Comparison of ENCODE assay signal across 25 mouse cellular contexts in the genomic region with DNA sequence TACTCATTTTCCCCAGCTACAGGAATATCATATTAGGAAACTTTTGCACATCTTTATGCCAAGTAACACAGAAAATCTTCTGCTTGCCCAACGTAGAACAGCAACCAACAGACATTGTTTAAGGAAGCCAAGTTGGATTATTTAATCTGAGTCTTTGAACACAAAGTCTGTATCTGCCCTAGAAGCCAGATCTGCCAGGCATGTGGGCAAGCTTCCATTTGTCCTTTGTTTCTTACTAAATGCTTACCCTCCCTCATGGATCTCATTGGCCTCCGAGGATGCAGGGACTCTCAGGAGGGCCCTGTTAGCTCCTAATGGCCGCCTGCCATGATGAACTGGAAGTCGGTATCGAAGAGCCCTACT.
DNase-seq lines count a peak whose midpoint lies in the region; ATAC-seq and TF ChIP-seq lines count a peak whose summit lies in the region.
"Had no signal": no experiment of that assay in that cellular context is flagged by ENCODE, and none has a peak within 500 bp of the region (broad histone marks: within the 10 kb centered on the region; RNA-seq: fewer than 3 reads in every experiment).

No protein-coding gene starts in this region.

- peak; percentile 81 for ATAC-seq in forebrain, embryonic 11.5 days (replicated peaks; ENCODE audit: low FRiP score)
- peak; percentile 85 for ATAC-seq in forebrain, embryonic 14.5 days
- ATAC-seq: CD4-positive, CD25-positive, alpha-beta regulatory T cell, adult 4 months; intestine, embryonic 16.5 days; liver, embryonic 12.5 days had no signal

- no peak overlapping the region for H3K9ac ChIP-seq in forebrain, embryonic 11.5 days (ENCODE audit: low read length)
- H3K9ac ChIP-seq in forebrain, embryonic 14.5 days (ENCODE audit: low read length), result no peak overlapping the region
- H3K9ac ChIP-seq: hindbrain, embryonic 15.5 days; limb, embryonic 12.5 days; liver, embryonic 12.5 days; neural tube, embryonic 15.5 days had no signal

- H3K9me3 ChIP-seq in forebrain, embryonic 11.5 days (ENCODE audit: control insufficient read depth, low read length), result no peaks in the 10 kb centered on the region
- no peaks in the 10 kb centered on the region for H3K9me3 ChIP-seq in forebrain, embryonic 10.5 days
- no peaks in the 10 kb centered on the region for H3K9me3 ChIP-seq in forebrain, embryonic 14.5 days (replicated peaks; ENCODE audit: control insufficient read depth, low read length)
- H3K9me3 ChIP-seq: hindbrain, embryonic 15.5 days; limb, embryonic 12.5 days; liver, embryonic 12.5 days; neural tube, embryonic 15.5 days had no signal

- intact Hi-C loops in left cerebral cortex, adult 2 months (cut with DNase I), result no loop called here

- H3K4me1 ChIP-seq in forebrain, embryonic 11.5 days (replicated peaks; ENCODE audit: control insufficient read depth, insufficient read depth, low read length), result no peaks in the 10 kb centered on the region
- peaks cover 6% of the 10 kb centered on the region for H3K4me1 ChIP-seq in forebrain, embryonic 10.5 days
- peaks cover 6% of the 10 kb centered on the region; the same call in 1 of the 2 replicates for H3K4me1 ChIP-seq in forebrain, embryonic 14.5 days (ENCODE audit: control insufficient read depth, insufficient read depth, low read length)
- H3K4me1 ChIP-seq: hindbrain, embryonic 15.5 days; limb, embryonic 12.5 days; liver, embryonic 12.5 days had no signal

- H3K27me3 ChIP-seq in forebrain, embryonic 11.5 days (ENCODE audit: control insufficient read depth, insufficient read depth, low read length), result no peaks in the 10 kb centered on the region
- no peaks in the 10 kb centered on the region for H3K27me3 ChIP-seq in forebrain, embryonic 10.5 days (ENCODE audit: poor library complexity, severe bottlenecking)
- H3K27me3 ChIP-seq in forebrain, embryonic 14.5 days (replicated peaks; ENCODE audit: control insufficient read depth, insufficient read depth, low read length), result 0 out of 2 replicates have a peak, but pooled peaks cover 4% of the 10 kb centered on the region
- H3K27me3 ChIP-seq: hindbrain, embryonic 15.5 days; limb, embryonic 12.5 days; liver, embryonic 12.5 days; neural tube, embryonic 15.5 days had no signal

- WGBS in forebrain, embryonic 11.5 days, result 68% methylated on average over 5 of the region's 5 CpGs
- 82% methylated on average over 5 of the region's 5 CpGs for WGBS in forebrain, embryonic 10.5 days
- 34% methylated on average over 5 of the region's 5 CpGs for WGBS in forebrain, embryonic 14.5 days

- no peak for TF ChIP-seq CTCF in brain, embryonic 14.5 days (IDR thresholded peaks at IDR 0.05; ENCODE audit: borderline replicate concordance, extremely low read depth, insufficient read depth, insufficient read length)
- no peak for TF ChIP-seq CTCF in left cerebral cortex, adult 2 months (IDR thresholded peaks at IDR 0.05)

- DNase-seq in forebrain, embryonic 11.5 days (ENCODE audit: low spot score), result no peak
- DNase-seq in forebrain, embryonic 10.5 days (ENCODE audit: extremely low spot score, low spot score), result no peak
- DNase-seq in layer of hippocampus, postnatal 10 days (ENCODE audit: low spot score in 2 of 2), result peak; percentile 21 to 49
- no peak for DNase-seq in layer of hippocampus, postnatal 25 days (ENCODE audit: extremely low spot score in 1 of 2, low spot score in 1 of 2)
- DNase-seq in brain, embryonic 14.5 days (ENCODE audit: low read depth), result peak; percentile 94
- peak; percentile 89 for DNase-seq in forebrain, embryonic 14.5 days (ENCODE audit: low spot score)
- DNase-seq in adrenal gland, adult 2 months, result no peak
- no peak for DNase-seq in left cerebral cortex, adult 2 months (ENCODE audit: extremely low spot score in 1 of 2, low spot score in 2 of 2)
- DNase-seq: adrenal gland, postnatal 36 days; cerebellum, adult 18-20 months; kidney, adult 9 months; kidney, postnatal 14 days; lung, adult 18-20 months; lung, postnatal 10 days; right cerebral cortex, postnatal 25 days; spleen, adult 18-20 months; thymus, postnatal 36 days had no signal

- H3K27ac ChIP-seq in forebrain, embryonic 11.5 days (ENCODE audit: low read depth, low read length), result 0 out of 2 replicates have a peak overlapping the region, but pooled peaks have one; percentile 18
- H3K27ac ChIP-seq in forebrain, embryonic 10.5 days, result no peak overlapping the region
- no peak overlapping the region; the same call in 1 of the 2 replicates for H3K27ac ChIP-seq in forebrain, embryonic 14.5 days (ENCODE audit: low read depth, low read length)
- H3K27ac ChIP-seq in left cerebral cortex, adult 2 months, result no peak overlapping the region
- H3K27ac ChIP-seq: hindbrain, embryonic 15.5 days; limb, embryonic 12.5 days; liver, embryonic 12.5 days; neural tube, embryonic 15.5 days had no signal

- no peaks in the 10 kb centered on the region for H3K36me3 ChIP-seq in forebrain, embryonic 11.5 days (ENCODE audit: control insufficient read depth, insufficient read depth, low read length)
- no peaks in the 10 kb centered on the region for H3K36me3 ChIP-seq in forebrain, embryonic 10.5 days (replicated peaks)
- no peaks in the 10 kb centered on the region for H3K36me3 ChIP-seq in forebrain, embryonic 14.5 days (ENCODE audit: control insufficient read depth, insufficient read depth, low read length)
- H3K36me3 ChIP-seq: hindbrain, embryonic 15.5 days; limb, embryonic 12.5 days; liver, embryonic 12.5 days; neural tube, embryonic 15.5 days had no signal

- H3K4me2 ChIP-seq in forebrain, embryonic 11.5 days (ENCODE audit: low read depth, low read length, severe bottlenecking), result no peak overlapping the region
- H3K4me2 ChIP-seq in forebrain, embryonic 14.5 days (ENCODE audit: low read length), result no peak overlapping the region
- H3K4me2 ChIP-seq: heart, embryonic 11.5 days; hindbrain, embryonic 15.5 days; limb, embryonic 12.5 days; liver, embryonic 12.5 days; midbrain, embryonic 11.5 days; neural tube, embryonic 15.5 days had no signal

- H3K4me3 ChIP-seq in forebrain, embryonic 11.5 days (ENCODE audit: low read depth, low read length), result no peak overlapping the region
- H3K4me3 ChIP-seq in forebrain, embryonic 10.5 days, result no peak overlapping the region
- no peak overlapping the region for H3K4me3 ChIP-seq in forebrain, embryonic 14.5 days (ENCODE audit: low read depth, low read length)
- no peak overlapping the region for H3K4me3 ChIP-seq in left cerebral cortex, adult 2 months
- H3K4me3 ChIP-seq: hindbrain, embryonic 15.5 days; limb, embryonic 12.5 days; liver, embryonic 12.5 days; neural tube, embryonic 15.5 days had no signal

- no peak for TF ChIP-seq POLR2A in brain, embryonic 14.5 days (IDR thresholded peaks at IDR 0.05; ENCODE audit: borderline replicate concordance, extremely low read depth, insufficient read depth, insufficient read length, poor library complexity, severe bottlenecking)

Comparison
In these comparisons a context has a peak if more than half of its experiments do, and no peak if none do; other contexts are left out.
1. DNase-seq: peak in layer of hippocampus, postnatal 10 days (2 of 2), brain, embryonic 14.5 days (single experiment) and forebrain, embryonic 14.5 days (single experiment); none in forebrain, embryonic 11.5 days (single experiment), forebrain, embryonic 10.5 days (single experiment), layer of hippocampus, postnatal 25 days (0 of 2), adrenal gland, adult 2 months (single experiment) and left cerebral cortex, adult 2 months (0 of 2).